Comparison of ENCODE assay signal across 8 mouse cellular contexts in genomic region chr3:42110976-42111847, GRCm38 (mm10).
A peak's percentile ranks its signal among the peaks of the same experiment; 100 is the strongest.
DNase-seq lines count a peak whose midpoint lies in the region; ATAC-seq and TF ChIP-seq lines count a peak whose summit lies in the region.

No protein-coding gene starts in this region.

- intact Hi-C loops in left cerebral cortex, adult 2 months (cut with DNase I), result no loop called here

- no peak overlapping the region for H3K9ac ChIP-seq in forebrain, embryonic 13.5 days
- no peak overlapping the region for H3K9ac ChIP-seq in hindbrain, embryonic 14.5 days
- no peak overlapping the region for H3K9ac ChIP-seq in midbrain, embryonic 12.5 days (replicated peaks)
- H3K9ac ChIP-seq in stomach, embryonic 16.5 days (ENCODE audit: low read length), result no peak overlapping the region

- no peak overlapping the region for H3K27ac ChIP-seq in forebrain, embryonic 13.5 days
- H3K27ac ChIP-seq in hindbrain, embryonic 14.5 days, result peak overlapping the region; percentile 69
- H3K27ac ChIP-seq in left cerebral cortex, adult 2 months, result peak overlapping the region; percentile 58; the same call in 1 of the 2 replicates
- H3K27ac ChIP-seq in midbrain, embryonic 12.5 days (replicated peaks), result no peak overlapping the region
- H3K27ac ChIP-seq in stomach, embryonic 16.5 days (ENCODE audit: low read length), result no peak overlapping the region

- peak; percentile 66; the same call in 1 of the 2 replicates for ATAC-seq in cerebellum, adult (ENCODE audit: insufficient number of reproducible peaks, low FRiP score, low TSS enrichment)
- ATAC-seq in forebrain, embryonic 13.5 days, result peak; percentile 94
- peak; percentile 95 for ATAC-seq in hindbrain, embryonic 14.5 days (ENCODE audit: low FRiP score)
- ATAC-seq in midbrain, embryonic 12.5 days (ENCODE audit: low FRiP score, low read depth), result peak; percentile 93
- ATAC-seq in stomach, embryonic 16.5 days (ENCODE audit: insufficient read depth, low FRiP score), result 0 out of 2 replicates have a peak, but pooled peaks have one; percentile 50

- DNase-seq in Muller cell, postnatal 12 days (ENCODE audit: inconsistent ontology term), result peak; percentile 58
- DNase-seq in hindbrain, embryonic 14.5 days (ENCODE audit: low spot score), result peak; percentile 86
- DNase-seq in left cerebral cortex, adult 2 months (ENCODE audit: extremely low spot score in 1 of 2, low spot score in 2 of 2), result peak; percentile 70 to 75
- DNase-seq in thymus, postnatal 14 days, result no peak

- WGBS in forebrain, embryonic 13.5 days, result 25% methylated on average over 13 of the region's 13 CpGs
- 28% methylated on average over 13 of the region's 13 CpGs for WGBS in hindbrain, embryonic 14.5 days
- 23% methylated on average over 13 of the region's 13 CpGs for WGBS in midbrain, embryonic 12.5 days
- 43% methylated on average over 13 of the region's 13 CpGs for WGBS in stomach, embryonic 16.5 days

- no peaks in the 10 kb centered on the region for H3K27me3 ChIP-seq in forebrain, embryonic 13.5 days
- H3K27me3 ChIP-seq in hindbrain, embryonic 14.5 days (ENCODE audit: control insufficient read depth, insufficient read depth, low read length), result no peaks in the 10 kb centered on the region
- no peaks in the 10 kb centered on the region for H3K27me3 ChIP-seq in midbrain, embryonic 12.5 days
- no peaks in the 10 kb centered on the region for H3K27me3 ChIP-seq in stomach, embryonic 16.5 days (ENCODE audit: control insufficient read depth, insufficient read depth, low read length)

- peaks cover 3% of the 10 kb centered on the region; the same call in 1 of the 2 replicates for H3K4me1 ChIP-seq in forebrain, embryonic 13.5 days
- H3K4me1 ChIP-seq in hindbrain, embryonic 14.5 days (replicated peaks; ENCODE audit: control insufficient read depth, insufficient read depth, low read length), result peaks cover 5% of the 10 kb centered on the region
- H3K4me1 ChIP-seq in midbrain, embryonic 12.5 days, result no peaks in the 10 kb centered on the region; the same call in 1 of the 2 replicates
- no peaks in the 10 kb centered on the region for H3K4me1 ChIP-seq in stomach, embryonic 16.5 days (ENCODE audit: control insufficient read depth, insufficient read depth, low read length)

- H3K4me3 ChIP-seq in forebrain, embryonic 13.5 days, result no peak overlapping the region
- no peak overlapping the region for H3K4me3 ChIP-seq in hindbrain, embryonic 14.5 days (replicated peaks; ENCODE audit: low read length)
- H3K4me3 ChIP-seq in left cerebral cortex, adult 2 months, result no peak overlapping the region
- H3K4me3 ChIP-seq in midbrain, embryonic 12.5 days, result no peak overlapping the region
- H3K4me3 ChIP-seq in stomach, embryonic 16.5 days (replicated peaks; ENCODE audit: low read length), result 0 out of 2 replicates have a peak overlapping the region, but pooled peaks have one; percentile 14

- peak; percentile 89 for TF ChIP-seq CTCF in left cerebral cortex, adult 2 months (IDR thresholded peaks at IDR 0.05)

- no peaks in the 10 kb centered on the region for H3K36me3 ChIP-seq in forebrain, embryonic 13.5 days (ENCODE audit: poor library complexity, severe bottlenecking)
- H3K36me3 ChIP-seq in hindbrain, embryonic 14.5 days (replicated peaks; ENCODE audit: control insufficient read depth, insufficient read depth), result no peaks in the 10 kb centered on the region
- H3K36me3 ChIP-seq in midbrain, embryonic 12.5 days, result no peaks in the 10 kb centered on the region
- no peaks in the 10 kb centered on the region for H3K36me3 ChIP-seq in stomach, embryonic 16.5 days (ENCODE audit: control insufficient read depth, insufficient read depth, low read length)

- no peaks in the 10 kb centered on the region for H3K9me3 ChIP-seq in forebrain, embryonic 13.5 days (replicated peaks)
- H3K9me3 ChIP-seq in hindbrain, embryonic 14.5 days (ENCODE audit: control insufficient read depth, low read length), result no peaks in the 10 kb centered on the region
- H3K9me3 ChIP-seq in midbrain, embryonic 12.5 days, result no peaks in the 10 kb centered on the region
- H3K9me3 ChIP-seq in stomach, embryonic 16.5 days (replicated peaks; ENCODE audit: control insufficient read depth, low read length), result no peaks in the 10 kb centered on the region

- peak overlapping the region; percentile 27; the same call in 1 of the 2 replicates for H3K4me2 ChIP-seq in forebrain, embryonic 13.5 days
- H3K4me2 ChIP-seq in hindbrain, embryonic 14.5 days (replicated peaks), result peak overlapping the region; percentile 34
- H3K4me2 ChIP-seq in midbrain, embryonic 12.5 days (replicated peaks), result peak overlapping the region; percentile 34
- peak overlapping the region; percentile 23; the same call in 1 of the 2 replicates for H3K4me2 ChIP-seq in stomach, embryonic 16.5 days (ENCODE audit: low read depth, low read length)

Comparison
In these comparisons a context has a peak if more than half of its experiments do, and no peak if none do; other contexts are left out.
1. H3K27ac ChIP-seq: peak in hindbrain, embryonic 14.5 days (single experiment) and left cerebral cortex, adult 2 months (single experiment); none in forebrain, embryonic 13.5 days (single experiment), midbrain, embryonic 12.5 days (single experiment) and stomach, embryonic 16.5 days (single experiment).
2. Peak in every context shown above with its lines, with median percentiles within 50 percentile points of each other: ATAC-seq and H3K4me2 ChIP-seq.